Mouse (Mus musculus): ENCODE measurements around the gene Moxd1. TPM values are rescaled to one million over a fixed set of nuclear protein-coding genes. Genes with fewer than 3 reads are reported as not detected.
"Not testable (repeated sequence)": the region's sequence is repeated elsewhere in the genome, so short reads cannot be mapped to it uniquely, and the experiment has no call there.

The Moxd1 gene
- polyA plus RNA-seq, 1 experiment, result 12.8 TPM

GRCm38 (mm10) chr10:24271077-24271637 is 47.8 kb downstream of the Moxd1 start:
- DNase-seq (ENCODE audit: low spot score), result no peak

DNA sequence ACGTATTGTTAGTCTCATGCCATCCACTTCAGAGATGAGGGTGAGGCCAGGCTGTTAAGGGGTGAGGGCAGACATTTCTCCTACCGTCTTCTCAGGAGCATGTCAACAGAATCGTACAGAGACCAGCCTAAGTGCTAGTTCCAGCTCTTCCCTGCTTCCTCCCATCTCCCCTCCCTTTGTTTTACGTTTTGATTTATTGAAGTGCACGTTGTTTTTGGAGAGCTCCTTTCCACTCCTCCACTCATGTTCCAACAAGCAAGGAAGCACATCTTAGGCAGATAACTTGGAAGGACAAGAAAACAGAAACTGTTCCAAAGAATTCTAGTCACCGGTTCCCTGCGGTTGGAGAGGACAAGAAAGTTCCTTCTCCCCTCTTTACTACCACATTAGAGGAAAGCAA is 52.9 kb downstream of the Moxd1 start:
- no peak for DNase-seq (ENCODE audit: low spot score)

- DNase-seq (ENCODE audit: low spot score), result no peak
These were observed 59.3 kb downstream of the Moxd1 start for GRCm38 (mm10) chr10:24282650-24283049.

DNA sequence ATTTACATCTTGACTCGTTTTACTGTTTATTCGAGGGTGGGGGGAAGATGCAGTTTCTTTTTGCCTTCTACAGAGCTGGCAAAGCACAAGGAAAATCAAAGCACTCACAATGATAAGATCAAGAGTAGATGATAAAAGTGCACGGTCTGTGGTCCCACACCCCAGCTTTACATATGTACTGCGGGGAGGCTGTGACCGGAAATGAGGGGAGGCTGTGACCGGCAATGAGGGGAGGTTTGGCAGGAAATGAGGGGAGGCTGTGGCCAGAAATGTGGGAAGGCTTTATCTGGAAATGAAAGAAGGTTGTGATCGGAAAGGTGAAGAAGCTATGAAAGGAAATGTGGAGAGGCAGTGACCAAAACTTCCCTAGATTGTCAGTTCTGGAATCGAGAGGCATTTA is 68.3 kb downstream of the Moxd1 start:
- DNase-seq (ENCODE audit: low spot score), result no peak

DNA sequence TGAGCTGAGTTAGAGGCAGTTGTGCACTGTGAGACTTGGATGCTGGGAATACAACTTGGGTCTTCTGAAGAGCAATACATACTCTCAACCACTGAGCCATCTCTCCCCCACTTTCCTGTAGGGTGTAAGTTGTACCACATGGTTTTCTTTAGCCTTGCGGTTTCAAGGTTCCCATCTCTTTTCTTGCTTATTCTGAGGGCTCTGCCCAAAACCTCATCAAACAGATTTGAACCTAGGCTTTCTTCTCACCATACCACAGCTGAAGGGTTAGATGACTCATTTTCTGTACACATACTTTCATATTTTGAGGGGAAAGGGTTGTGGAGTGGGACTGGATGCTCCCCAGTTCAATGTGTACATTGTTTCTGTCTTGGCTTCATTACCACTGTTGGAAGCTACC is 69.4 kb downstream of the Moxd1 start:
- no peak for DNase-seq (ENCODE audit: low spot score)

DNA sequence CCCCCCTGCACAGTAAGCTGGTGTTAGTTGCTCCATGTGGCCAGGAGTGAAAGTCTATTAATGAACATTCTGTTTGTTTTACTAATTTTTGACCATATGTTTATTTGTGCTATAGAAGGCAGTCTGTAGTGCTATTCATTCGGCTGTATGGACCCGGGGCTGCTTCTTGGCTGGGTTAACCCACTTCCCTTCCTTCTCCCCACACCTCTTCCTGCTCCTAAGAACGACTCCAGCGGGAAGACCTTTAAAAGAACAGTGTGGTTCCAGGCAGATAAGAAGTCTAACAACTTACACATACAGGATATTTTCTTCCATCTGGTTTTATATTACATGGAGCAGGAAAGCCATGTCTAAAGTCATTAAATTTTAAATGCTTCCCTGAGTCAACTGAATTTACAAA is 73.3 kb downstream of the Moxd1 start:
- no peak for DNase-seq (ENCODE audit: low spot score)

- DNase-seq (ENCODE audit: low spot score), result no peak
These were observed 74.5 kb downstream of the Moxd1 start for GRCm38 (mm10) chr10:24297792-24298191.

GRCm38 (mm10) chr10:24298260-24299244 is 75.2 kb downstream of the Moxd1 start:
- DNase-seq (ENCODE audit: low spot score), result no peak

DNA sequence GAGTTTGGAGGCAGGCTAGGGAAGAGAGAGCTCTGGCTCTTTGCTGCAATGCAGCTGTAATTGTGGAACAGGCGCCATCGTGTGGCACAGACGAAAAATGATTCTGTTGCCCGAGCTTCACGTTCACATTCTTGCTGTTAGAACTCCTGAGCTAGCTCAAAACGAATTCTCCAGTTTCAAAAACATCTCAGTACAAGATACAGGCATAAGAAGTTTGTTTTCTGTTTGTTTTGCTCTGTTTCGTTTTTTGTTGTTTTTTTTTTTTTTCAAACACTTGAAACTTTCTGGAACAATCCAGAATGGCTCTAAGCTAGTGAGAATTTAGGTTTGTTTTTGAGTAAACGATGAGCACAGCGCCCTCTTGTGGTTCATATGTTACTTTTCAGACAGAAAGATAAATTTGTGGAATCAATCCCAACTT is 88.9 kb downstream of the Moxd1 start:
- no peak for DNase-seq (ENCODE audit: low spot score)

DNA sequence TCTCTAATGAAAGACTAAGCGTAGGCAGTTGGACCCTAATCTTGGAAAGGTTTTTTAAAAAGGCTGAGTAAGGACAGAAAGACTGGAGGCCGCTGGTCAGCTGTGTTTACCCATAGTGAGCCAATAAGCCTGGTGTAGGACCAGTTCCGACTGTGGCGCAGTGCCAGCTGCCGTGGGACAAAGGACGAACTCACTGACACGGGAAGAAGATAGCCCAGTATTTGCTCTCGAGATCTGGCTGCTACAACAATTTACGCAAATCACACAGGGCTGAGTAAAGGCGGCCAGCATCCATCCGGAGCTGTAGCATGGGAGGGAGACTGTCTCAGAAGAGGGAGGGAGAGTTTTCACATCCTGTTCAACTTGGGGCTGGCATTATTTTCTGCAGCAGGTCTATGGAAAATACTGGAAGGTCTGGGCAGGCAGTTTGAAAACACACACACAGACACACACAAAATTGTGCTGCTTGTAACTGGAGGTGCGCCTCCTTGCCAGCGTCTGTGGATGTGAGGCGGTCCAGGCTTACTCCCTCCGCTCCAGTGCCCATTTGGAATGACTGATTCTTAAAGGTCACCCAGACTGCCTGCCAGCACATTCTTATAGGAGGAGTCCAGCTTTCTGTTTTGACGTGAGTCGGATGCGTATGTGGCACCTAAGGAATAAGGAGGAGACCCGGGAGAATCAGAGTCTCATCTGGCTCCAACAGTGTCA is 94.0 kb downstream of the Moxd1 start:
- no peak for DNase-seq (ENCODE audit: low spot score)

DNA sequence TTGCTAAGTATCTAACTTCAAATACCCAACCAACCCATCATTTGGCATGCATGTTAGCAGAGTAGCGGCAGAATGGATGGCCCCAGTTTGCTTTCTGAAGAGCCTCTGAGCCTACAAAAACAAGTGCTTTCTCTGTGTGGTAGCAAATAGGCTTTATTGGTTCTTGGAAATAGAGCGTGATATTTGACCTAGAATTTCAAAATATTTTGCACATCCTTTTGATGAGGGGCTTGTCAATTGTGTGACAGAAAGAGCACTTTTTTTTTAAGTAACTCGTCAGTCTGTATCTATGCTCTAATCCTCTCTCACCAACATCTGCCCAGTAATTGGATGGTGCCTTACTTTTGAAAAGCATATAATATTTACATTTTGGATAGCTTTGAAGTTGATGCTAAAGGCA is 97.0 kb downstream of the Moxd1 start:
- no peak for DNase-seq (ENCODE audit: low spot score)

GRCm38 (mm10) chr10:24323066-24323465 is 99.7 kb downstream of the Moxd1 start:
- no peak for DNase-seq (ENCODE audit: low spot score)

DNA sequence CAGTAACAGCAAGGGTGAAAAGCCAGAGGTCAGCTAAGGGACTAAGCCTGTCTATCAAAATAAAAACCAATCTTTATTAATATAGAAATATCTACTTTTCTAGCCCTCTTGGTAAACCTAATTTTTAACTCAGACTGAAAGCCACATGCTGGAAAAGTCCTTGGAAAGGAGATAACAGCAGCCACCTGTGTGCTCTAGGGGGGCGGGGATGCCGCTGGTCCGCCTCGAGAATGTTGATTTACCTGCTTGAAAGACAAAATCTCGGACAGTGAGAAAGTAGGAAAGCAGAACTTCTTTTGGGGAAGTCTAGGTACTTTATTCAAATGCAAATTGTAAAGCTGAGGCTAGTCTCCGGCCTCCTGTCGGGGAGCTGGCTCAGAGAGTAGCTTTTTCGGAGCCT is 103.9 kb downstream of the Moxd1 start:
- DNase-seq (ENCODE audit: low spot score), result not testable (repeated sequence)

DNA sequence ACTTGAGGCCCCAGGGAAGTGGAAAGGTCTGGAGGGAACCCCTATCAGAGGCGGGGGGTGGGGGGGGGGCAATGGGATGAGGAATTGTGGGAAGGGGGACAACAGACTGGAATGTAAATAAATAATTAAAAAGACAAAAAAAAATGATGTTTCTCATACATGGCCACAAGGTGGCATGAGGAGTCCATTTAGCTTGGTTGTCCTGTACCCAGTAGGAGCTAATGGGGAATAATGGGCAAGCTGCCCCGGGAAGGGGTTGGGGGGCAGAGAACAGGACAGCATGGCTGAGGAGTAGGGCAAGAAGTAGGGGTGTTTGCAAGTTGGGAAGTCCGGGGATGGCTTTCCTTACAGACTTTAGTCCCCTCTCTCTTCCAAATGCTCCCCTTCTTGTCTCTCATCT is 109.5 kb downstream of the Moxd1 start:
- DNase-seq (ENCODE audit: low spot score), result no peak

GRCm38 (mm10) chr10:24339593-24340143 is 116.4 kb downstream of the Moxd1 start:
- no peak for DNase-seq (ENCODE audit: low spot score)

GRCm38 (mm10) chr10:24340551-24341213 is 117.4 kb downstream of the Moxd1 start:
- DNase-seq (ENCODE audit: low spot score), result no peak

- DNase-seq (ENCODE audit: low spot score), result no peak
These were observed 117.9 kb downstream of the Moxd1 start for GRCm38 (mm10) chr10:24341214-24341589.

- no peak for DNase-seq (ENCODE audit: low spot score)
These were observed 119.8 kb downstream of the Moxd1 start for GRCm38 (mm10) chr10:24343068-24343467.

All from urinary bladder, adult 2 months (tissue).